Mouse (Mus musculus) C2C12 (cell line): ENCODE measurements around the gene Antxr1.

ENCODE experiments used
- CTCF ChIP-seq: IDR thresholded peaks from one replicate; pipeline ENCODE4 v1.5.1; 2011; ENCODE audit not compliant: control insufficient read depth, insufficient read depth, insufficient read length
- FOSL1 ChIP-seq: IDR thresholded peaks from one replicate; pipeline ENCODE4 v1.8.0; 2011; ENCODE audit warnings: mild to moderate bottlenecking, low read length; ENCODE audit not compliant: poor library complexity, insufficient read depth, severe bottlenecking
- MAX ChIP-seq: IDR thresholded peaks from one replicate; pipeline ENCODE4 v1.6.1; 2011; ENCODE audit warnings: mild to moderate bottlenecking, control low read depth
- MYOD1 ChIP-seq: IDR thresholded peaks from one replicate; pipeline ENCODE4 v1.6.1; 2011; ENCODE audit warnings: low read depth; ENCODE audit not compliant: control insufficient read depth, insufficient read length
- USF1 ChIP-seq: IDR thresholded peaks from one replicate; pipeline ENCODE4 v1.6.1; 2011; ENCODE audit warnings: low read depth, mild to moderate bottlenecking, control low read depth, moderate library complexity

DNA sequence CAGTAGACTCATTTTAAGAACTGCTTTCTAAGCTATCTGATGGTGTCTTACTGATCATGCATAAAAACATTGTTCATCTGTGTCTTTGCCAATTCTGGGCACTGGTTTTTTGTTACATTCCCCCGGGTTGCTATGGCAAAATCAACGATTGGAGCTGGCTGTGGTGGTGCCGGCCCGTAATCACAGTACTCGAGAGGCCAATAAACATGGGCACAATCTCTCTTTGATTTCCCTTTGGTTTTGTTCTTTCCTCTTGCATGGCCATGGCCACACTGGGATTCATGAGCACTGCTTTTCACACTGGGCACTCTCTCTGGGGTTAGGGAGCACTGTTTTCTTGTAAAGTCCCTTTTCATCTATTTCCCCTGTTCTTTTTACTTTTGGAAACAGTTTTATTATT, 83.9 kb downstream of the Antxr1 start:
- TF ChIP-seq FOSL1, result no peak
- no peak for TF ChIP-seq MAX
- no peak for TF ChIP-seq CTCF
- TF ChIP-seq MYOD1, result no peak
- no peak for TF ChIP-seq USF1
